Mouse (Mus musculus): ENCODE data around the gene Susd2.

DNA sequence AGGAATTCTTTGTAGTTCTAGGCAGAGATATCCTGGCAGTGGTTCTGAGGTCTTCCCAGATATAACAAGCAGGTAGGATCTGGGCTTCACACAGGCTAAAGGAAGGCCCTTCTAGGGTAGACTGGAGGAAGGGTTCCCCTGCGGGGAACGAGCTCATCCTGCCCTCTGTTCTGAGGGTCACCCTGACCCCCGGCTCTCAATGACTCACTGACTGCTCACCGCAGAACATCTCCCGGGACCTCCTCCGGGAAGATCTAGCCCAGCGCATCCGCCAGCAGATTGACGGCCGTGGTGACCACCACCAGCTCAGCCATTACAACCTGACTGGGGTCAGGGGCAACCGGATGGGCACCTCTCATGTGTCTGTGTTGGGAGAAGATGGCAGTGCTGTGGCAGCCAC lies 34.8 kb downstream of the Susd2 start:
- TF ChIP-seq FLI1 (IDR thresholded peaks at IDR 0.05; ENCODE audit: low read length): no peak
- no peak for TF ChIP-seq GATA1 (IDR thresholded peaks at IDR 0.05; ENCODE audit: borderline replicate concordance, low read length)
